Mouse (Mus musculus): ENCODE data around the gene Nmt1. TPM values are rescaled to one million over a fixed set of nuclear protein-coding genes. Genes with fewer than 3 reads are reported as not detected.
A peak's percentile ranks its signal among the peaks of the same experiment; 100 is the strongest.

Nmt1 gene
- total RNA-seq, 2 experiments from 2014 or later = 25.2 to 27.1 TPM

- ATAC-seq (replicated peaks; ENCODE audit: low FRiP score, poor library complexity, severe bottlenecking) = no peak
Measured at GRCm38 (mm10) chr11:103036881-103037465, 9.0 kb downstream of the Nmt1 start.

GRCm38 (mm10) chr11:103038037-103038436 is 10.0 kb downstream of the Nmt1 start:
- no peak for ATAC-seq (replicated peaks; ENCODE audit: low FRiP score, poor library complexity, severe bottlenecking)

- no peak for ATAC-seq (replicated peaks; ENCODE audit: low FRiP score, poor library complexity, severe bottlenecking)
Measured at GRCm38 (mm10) chr11:103042828-103043227, 14.8 kb downstream of the Nmt1 start.

GRCm38 (mm10) chr11:103043982-103044381 is 16.0 kb downstream of the Nmt1 start:
- no peak for ATAC-seq (replicated peaks; ENCODE audit: low FRiP score, poor library complexity, severe bottlenecking)

GRCm38 (mm10) chr11:103046286-103046685 is 18.3 kb downstream of the Nmt1 start:
- ATAC-seq (replicated peaks; ENCODE audit: low FRiP score, poor library complexity, severe bottlenecking) = no peak

GRCm38 (mm10) chr11:103049611-103050010 is 21.6 kb downstream of the Nmt1 start:
- no peak for ATAC-seq (replicated peaks; ENCODE audit: low FRiP score, poor library complexity, severe bottlenecking)

GRCm38 (mm10) chr11:103050153-103050552 is 22.2 kb downstream of the Nmt1 start:
- ATAC-seq (replicated peaks; ENCODE audit: low FRiP score, poor library complexity, severe bottlenecking) = no peak

- no peak for ATAC-seq (replicated peaks; ENCODE audit: low FRiP score, poor library complexity, severe bottlenecking)
Measured at GRCm38 (mm10) chr11:103051249-103051691, 23.3 kb downstream of the Nmt1 start.

GRCm38 (mm10) chr11:103052078-103052477 is 24.1 kb downstream of the Nmt1 start:
- ATAC-seq (replicated peaks; ENCODE audit: low FRiP score, poor library complexity, severe bottlenecking) = no peak

- ATAC-seq (replicated peaks; ENCODE audit: low FRiP score, poor library complexity, severe bottlenecking) = no peak
Measured at GRCm38 (mm10) chr11:103053191-103054076, 25.4 kb downstream of the Nmt1 start.

- peak; percentile 68 for ATAC-seq (replicated peaks; ENCODE audit: low FRiP score, poor library complexity, severe bottlenecking)
Measured at GRCm38 (mm10) chr11:103054798-103055197, 26.8 kb downstream of the Nmt1 start.

- ATAC-seq (replicated peaks; ENCODE audit: low FRiP score, poor library complexity, severe bottlenecking) = no peak
Measured at GRCm38 (mm10) chr11:103056636-103057035, 28.6 kb downstream of the Nmt1 start.

- ATAC-seq (replicated peaks; ENCODE audit: low FRiP score, poor library complexity, severe bottlenecking) = no peak
Measured at GRCm38 (mm10) chr11:103058499-103059085, 30.6 kb downstream of the Nmt1 start.

- ATAC-seq (replicated peaks; ENCODE audit: low FRiP score, poor library complexity, severe bottlenecking) = no peak
Measured at GRCm38 (mm10) chr11:103066191-103067050, 38.4 kb downstream of the Nmt1 start.

GRCm38 (mm10) chr11:103067051-103067361 is 39.0 kb downstream of the Nmt1 start:
- ATAC-seq (replicated peaks; ENCODE audit: low FRiP score, poor library complexity, severe bottlenecking) = no peak

GRCm38 (mm10) chr11:103067457-103068001 is 39.5 kb downstream of the Nmt1 start:
- no peak for ATAC-seq (replicated peaks; ENCODE audit: low FRiP score, poor library complexity, severe bottlenecking)

- ATAC-seq (replicated peaks; ENCODE audit: low FRiP score, poor library complexity, severe bottlenecking) = no peak
Measured at GRCm38 (mm10) chr11:103068272-103068671, 40.3 kb downstream of the Nmt1 start.

GRCm38 (mm10) chr11:103068884-103069283 is 40.9 kb downstream of the Nmt1 start:
- no peak for ATAC-seq (replicated peaks; ENCODE audit: low FRiP score, poor library complexity, severe bottlenecking)

- no peak for ATAC-seq (replicated peaks; ENCODE audit: low FRiP score, poor library complexity, severe bottlenecking)
Measured at GRCm38 (mm10) chr11:103069731-103070130, 41.7 kb downstream of the Nmt1 start.

Measured in erythroid progenitor cell, adult 5-6 weeks (primary cell).